Mouse (Mus musculus) MEL (cell line): Measurements from ENCODE around the gene Tbc1d1. TPM values are rescaled to one million over a fixed set of nuclear protein-coding genes. Genes with fewer than 3 reads are reported as not detected.
A peak's percentile ranks its signal among the peaks of the same experiment; 100 is the strongest.
"Not testable (repeated sequence)": the region's sequence is repeated elsewhere in the genome, so short reads cannot be mapped to it uniquely, and the experiment has no call there.

ENCODE experiments used
- DNase-seq: peaks from one replicate; pipeline ENCODE4 v3.0.0; 2011; ENCODE audit warnings: low read depth, low spot score
- H3K27ac ChIP-seq: 2 replicates; pipeline ENCODE4 v1.5.1; 2012; ENCODE audit warnings: low read depth, mild to moderate bottlenecking, control low read depth, low read length, moderate library complexity; ENCODE audit not compliant: control insufficient read depth
- H3K27me3 ChIP-seq, 2 experiments: fragments of 150-350 bp in 1 of 2; sonication (generic) in 1 of 2; 2 replicates each; pipeline ENCODE4 v1.6.1; 2012; ENCODE audit warnings: low read length in 2 of 2, mild to moderate bottlenecking in 2 of 2, improper control_type of control experiment in 1 of 2, moderate library complexity in 1 of 2; ENCODE audit not compliant: insufficient read depth in 2 of 2, control insufficient read depth in 1 of 2
- H3K36me3 ChIP-seq, 2 experiments: 2 replicates each; pipeline ENCODE4 v1.6.1; 2012 to 2014; ENCODE audit warnings: low read length in 2 of 2, improper control_type of control experiment in 1 of 2, inconsistent platforms in 1 of 2, mild to moderate bottlenecking in 1 of 2; ENCODE audit not compliant: insufficient read depth in 2 of 2, control insufficient read depth in 1 of 2
- H3K4me1 ChIP-seq, 2 experiments: fragments of 150-350 bp in 1 of 2; sonication (generic) in 1 of 2; 2 replicates each; pipeline ENCODE4 v1.6.1; 2012; ENCODE audit warnings: low read length in 2 of 2, improper control_type of control experiment in 1 of 2, mild to moderate bottlenecking in 1 of 2; ENCODE audit not compliant: insufficient read depth in 2 of 2, control insufficient read depth in 1 of 2
- H3K4me3 ChIP-seq, 2 experiments: fragments of 150-350 bp in 1 of 2; sonication (generic) in 1 of 2; 2 replicates each; pipeline ENCODE4 v1.5.1; 2012; ENCODE audit warnings: low read depth in 2 of 2, low read length in 2 of 2, mild to moderate bottlenecking in 2 of 2, moderate library complexity in 2 of 2, control low read depth in 1 of 2, improper control_type of control experiment in 1 of 2; ENCODE audit not compliant: control insufficient read depth in 1 of 2, insufficient read depth in 1 of 2
- H3K79me2 ChIP-seq: 2 replicates; pipeline ENCODE4 v1.6.1; 2012; ENCODE audit warnings: mild to moderate bottlenecking, low read length, moderate library complexity; ENCODE audit not compliant: control insufficient read depth, poor library complexity, insufficient read depth
- H3K9ac ChIP-seq: 2 replicates; pipeline ENCODE4 v1.6.1; 2012; ENCODE audit warnings: low read depth, mild to moderate bottlenecking, control low read depth, low read length, moderate library complexity; ENCODE audit not compliant: control insufficient read depth, poor library complexity, severe bottlenecking
- H3K9me3 ChIP-seq: fragments of 150-350 bp; sonication (generic); replicated peaks from 2 replicates; pipeline ENCODE4 v1.6.1; 2012; ENCODE audit warnings: mild to moderate bottlenecking, low read length, improper control_type of control experiment, moderate library complexity; ENCODE audit not compliant: insufficient read depth
- CHD1 ChIP-seq: IDR thresholded peaks from 2 replicates; pipeline ENCODE4 v1.6.1; 2012; ENCODE audit warnings: low read depth, mild to moderate bottlenecking, inconsistent platforms, low read length, improper control_type of control experiment
- E2F4 ChIP-seq: IDR thresholded peaks from 2 replicates; pipeline ENCODE4 v1.6.1; 2011; ENCODE audit warnings: low read depth, low read length, improper control_type of control experiment, borderline replicate concordance
- ETS1 ChIP-seq: IDR thresholded peaks from 2 replicates; pipeline ENCODE4 v1.6.1; 2012; ENCODE audit warnings: low read depth, mild to moderate bottlenecking, inconsistent platforms, low read length, improper control_type of control experiment, moderate library complexity
- GABPA ChIP-seq: IDR thresholded peaks from 2 replicates; pipeline ENCODE4 v1.6.1; 2012; ENCODE audit warnings: low read depth, mild to moderate bottlenecking, inconsistent platforms, low read length, improper control_type of control experiment, moderate library complexity
- MAZ ChIP-seq: IDR thresholded peaks from 2 replicates; pipeline ENCODE4 v1.6.1; 2012; ENCODE audit warnings: low read depth, mild to moderate bottlenecking, inconsistent platforms, low read length, improper control_type of control experiment
- MEF2A ChIP-seq: IDR thresholded peaks from 2 replicates; pipeline ENCODE4 v1.6.1; 2014; ENCODE audit warnings: low read depth, mild to moderate bottlenecking, inconsistent platforms, low read length, improper control_type of control experiment; ENCODE audit not compliant: poor library complexity, insufficient replicate concordance, severe bottlenecking; ENCODE audit errors: extremely low read depth
- MYC ChIP-seq: IDR thresholded peaks from 2 replicates; pipeline ENCODE4 v1.6.1; 2011; ENCODE audit warnings: low read depth, mild to moderate bottlenecking, low read length, improper control_type of control experiment, moderate library complexity
- POLR2AphosphoS2 ChIP-seq: IDR thresholded peaks from 2 replicates; pipeline ENCODE4 v1.6.1; 2011; ENCODE audit warnings: low read length, improper control_type of control experiment
- RAD21 ChIP-seq: IDR thresholded peaks from 2 replicates; pipeline ENCODE4 v1.6.1; 2011; ENCODE audit warnings: mild to moderate bottlenecking, low read depth, low read length, improper control_type of control experiment
- SMC3 ChIP-seq: IDR thresholded peaks from 2 replicates; pipeline ENCODE4 v1.6.1; 2011; ENCODE audit warnings: low read depth, low read length, improper control_type of control experiment
- TAL1 ChIP-seq: IDR thresholded peaks from 2 replicates; pipeline ENCODE4 v1.6.1; 2012; ENCODE audit warnings: mild to moderate bottlenecking, inconsistent platforms, low read length, moderate library complexity, mixed read lengths
- TBP ChIP-seq: IDR thresholded peaks from 2 replicates; pipeline ENCODE4 v1.8.0; 2011; ENCODE audit warnings: low read depth, low read length, improper control_type of control experiment
- USF1 ChIP-seq: IDR thresholded peaks from 2 replicates; pipeline ENCODE4 v1.6.1; 2014; ENCODE audit warnings: low read depth, mild to moderate bottlenecking, inconsistent platforms, low read length, improper control_type of control experiment, moderate library complexity
- ZKSCAN1 ChIP-seq: IDR thresholded peaks from 2 replicates; pipeline ENCODE4 v1.6.1; 2012; ENCODE audit warnings: low read depth, mild to moderate bottlenecking, inconsistent platforms, low read length, improper control_type of control experiment, moderate library complexity
- polyA plus RNA-seq, 2 experiments: library from polyadenylated mRNA; stranded (reverse) in 1 of 2; unstranded in 1 of 2; fragments of >175 nt in 1 of 2; fragments of >200 nt in 1 of 2; gene quantifications; 2 replicates each; pipeline versions ENCODE4 v1.2.1 to v1.2.4; 2012; ENCODE audit warnings: low replicate concordance in 2 of 2, low read depth in 1 of 2; ENCODE audit not compliant: insufficient read length in 2 of 2, insufficient read depth in 1 of 2, missing spikeins in 1 of 2
- total RNA-seq: library from RNA; depleted of rRNA; stranded (reverse); fragments of 300-350 nt; gene quantifications from 2 replicates; pipeline ENCODE4 v1.2.3, GENCODE M21; 2012

Gene Tbc1d1
- total and polyA plus RNA-seq, 3 experiments: 22.5 to 24.4 TPM; not detected in 1

GRCm38 (mm10) chr5:64327212-64327902 lies 171.3 kb downstream of the Tbc1d1 start:
- Histone ChIP-seq H3K27ac (no peak overlapping the region), H3K79me2 (no peaks in the 10 kb centered on the region), H3K36me3 (peaks cover 0 to 2% of the 10 kb centered on the region in 2 experiments; a peak in 2 of 4 replicates), H3K4me1 (no peaks in the 10 kb centered on the region), H3K9ac (no peak overlapping the region), H3K27me3 (no peaks in the 10 kb centered on the region), H3K9me3 (no peaks in the 10 kb centered on the region), H3K4me3 (no peak overlapping the region)
- TF ChIP-seq MEF2A: no peak
- no peak for TF ChIP-seq USF1
- no peak for TF ChIP-seq ZKSCAN1
- TF ChIP-seq CHD1: no peak
- TF ChIP-seq ETS1: no peak
- no peak for TF ChIP-seq RAD21
- no peak for TF ChIP-seq GABPA
- TF ChIP-seq E2F4: no peak
- TF ChIP-seq SMC3: no peak
- TF ChIP-seq MAZ: no peak
- TF ChIP-seq MYC: no peak
- TF ChIP-seq TAL1: no peak
- no peak for TF ChIP-seq TBP
- DNase-seq: no peak

- Histone ChIP-seq H3K4me3 (no peak overlapping the region), H3K9me3 (no peaks in the 10 kb centered on the region), H3K9ac (no peak overlapping the region), H3K27me3 (no peaks in the 10 kb centered on the region), H3K4me1 (0 out of 4 replicates have a peak, but pooled peaks cover 2 to 5% of the 10 kb centered on the region in 2 experiments), H3K36me3 (peaks cover 0 to 2% of the 10 kb centered on the region in 2 experiments; a peak in 2 of 4 replicates), H3K27ac (no peak overlapping the region), H3K79me2 (no peaks in the 10 kb centered on the region)
- no peak for TF ChIP-seq MYC
- no peak for TF ChIP-seq POLR2AphosphoS2
- TF ChIP-seq RAD21: no peak
- peak; percentile 47; the same call in 1 of the 2 replicates for TF ChIP-seq USF1
- DNase-seq: no peak
Measured at GRCm38 (mm10) chr5:64336767-64337408, 180.8 kb downstream of the Tbc1d1 start.

GRCm38 (mm10) chr5:64338795-64339194 lies 182.7 kb downstream of the Tbc1d1 start:
- not testable (repeated sequence) for H3K9ac ChIP-seq

More at GRCm38 (mm10) chr5:64338795-64339194, 182.7 kb downstream of the Tbc1d1 start:
- H3K4me3 ChIP-seq, H3K9me3 ChIP-seq, H3K27ac ChIP-seq, DNase-seq, H3K36me3 ChIP-seq, H3K27me3 ChIP-seq, H3K79me2 ChIP-seq, H3K4me1 ChIP-seq: not testable (repeated sequence)
